Mouse (Mus musculus) ovary, postnatal 36 days (tissue): ENCODE results near the gene Hemk1.
A peak's percentile ranks its signal among the peaks of the same experiment; 100 is the strongest.

Experiments
- DNase-seq: peaks from one replicate; pipeline ENCODE4 v3.0.0; 2022; ENCODE audit warnings: low spot score, mixed read lengths

Gene Hemk1

DNA sequence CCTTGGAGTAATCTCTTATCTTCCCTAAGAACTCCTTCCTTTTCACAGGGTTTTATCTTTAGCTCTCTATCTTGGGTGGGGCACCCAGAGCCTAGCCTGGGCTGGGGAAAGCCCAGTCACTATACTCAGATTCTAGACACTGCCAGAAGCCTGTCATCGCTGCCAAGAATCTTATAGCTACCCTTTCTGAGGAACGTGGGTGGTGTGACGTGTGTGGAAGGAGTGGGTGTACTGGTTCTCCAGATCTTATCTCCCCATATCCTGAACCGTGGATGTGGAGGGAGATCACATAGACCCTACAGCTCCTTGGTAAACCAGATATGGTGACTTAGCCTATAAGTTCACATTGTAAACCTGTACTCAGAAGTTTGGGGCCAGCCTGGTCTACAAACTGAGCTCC, 42.5 kb downstream of the Hemk1 start:
- no peak for DNase-seq

- peak; percentile 81 for DNase-seq
Measured at GRCm38 (mm10) chr9:107294249-107294648, 43.9 kb downstream of the Hemk1 start.

- DNase-seq = peak; percentile 78
Measured at GRCm38 (mm10) chr9:107290897-107291296, 47.3 kb downstream of the Hemk1 start.

DNA sequence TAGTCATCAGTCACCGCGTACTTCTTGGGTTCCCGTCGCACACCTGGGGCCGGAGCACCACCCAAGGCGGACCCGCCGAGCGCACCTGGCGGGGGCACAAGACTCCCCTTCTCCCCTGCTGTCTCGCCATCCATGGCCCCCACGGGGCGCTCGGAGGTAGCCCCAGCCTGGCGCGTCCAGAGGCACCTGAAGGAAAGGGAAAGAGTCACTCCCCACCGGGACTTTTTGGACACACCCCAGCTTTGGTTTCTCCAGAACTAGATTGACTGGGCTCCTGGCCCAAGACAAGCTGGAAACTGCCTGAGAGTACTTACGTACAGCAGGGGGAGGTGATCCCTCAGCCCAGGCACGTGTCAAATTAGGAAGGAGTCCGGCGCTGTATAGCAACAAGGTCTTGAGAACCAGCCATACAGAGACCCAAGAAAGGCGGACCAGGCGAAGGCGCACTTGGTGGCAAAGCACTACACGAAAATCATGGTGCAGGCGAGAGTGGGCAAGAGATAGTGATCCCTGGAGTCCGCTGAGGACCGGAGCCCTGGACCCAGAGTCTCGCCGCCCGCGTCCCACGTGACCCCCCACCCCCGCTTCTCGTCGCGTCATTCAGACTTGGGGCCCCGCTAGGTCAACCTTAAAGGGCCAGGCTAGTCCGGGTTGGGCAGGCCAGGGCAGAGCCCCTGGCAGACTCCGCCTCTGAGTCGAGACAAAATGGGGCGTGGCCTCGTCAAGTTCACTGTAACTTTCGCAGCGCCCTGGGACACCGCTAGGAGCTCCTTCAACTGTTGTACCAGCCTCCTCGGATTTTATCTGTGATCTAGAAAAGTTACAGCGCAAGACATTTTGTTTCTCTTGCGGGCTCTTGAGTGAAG, 48.7 kb downstream of the Hemk1 start, which contains the start of gene Mapkapk3:
Gene Mapkapk3, minus strand, starts transcription at position 667 of the 866 bp plus-strand sequence.
- DNase-seq = peak; percentile 87

GRCm38 (mm10) chr9:107288711-107289110, 49.4 kb downstream of the Hemk1 start:
- no peak for DNase-seq

DNA sequence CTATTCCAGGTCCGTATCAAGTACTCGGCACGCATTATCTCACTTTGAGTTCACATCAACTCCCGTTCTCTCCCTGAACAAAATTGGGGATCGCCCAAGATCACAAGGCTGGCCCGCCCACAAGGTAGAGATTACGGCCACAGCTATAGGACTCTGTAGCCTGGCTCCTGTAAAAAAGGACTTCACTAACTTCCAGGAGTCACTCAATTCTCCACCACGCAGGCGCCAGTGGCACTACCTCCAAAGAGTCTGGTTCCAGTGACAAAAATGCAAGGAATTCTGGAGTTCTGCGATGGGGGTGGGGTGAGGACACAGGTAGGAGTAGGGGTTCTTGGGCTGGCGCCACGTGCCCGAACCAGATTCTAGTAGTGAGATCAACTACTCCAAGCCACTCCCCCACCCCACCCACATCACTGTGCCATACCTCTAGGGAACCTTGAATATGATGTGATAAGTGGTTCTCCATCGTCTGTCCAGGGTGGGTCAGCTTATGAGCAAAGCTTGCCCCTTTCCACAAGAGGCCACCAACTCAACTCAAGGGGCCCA, 50.0 kb downstream of the Hemk1 start:
- DNase-seq = no peak

- DNase-seq = no peak
Measured at GRCm38 (mm10) chr9:107287294-107287693, 50.9 kb downstream of the Hemk1 start.

DNA sequence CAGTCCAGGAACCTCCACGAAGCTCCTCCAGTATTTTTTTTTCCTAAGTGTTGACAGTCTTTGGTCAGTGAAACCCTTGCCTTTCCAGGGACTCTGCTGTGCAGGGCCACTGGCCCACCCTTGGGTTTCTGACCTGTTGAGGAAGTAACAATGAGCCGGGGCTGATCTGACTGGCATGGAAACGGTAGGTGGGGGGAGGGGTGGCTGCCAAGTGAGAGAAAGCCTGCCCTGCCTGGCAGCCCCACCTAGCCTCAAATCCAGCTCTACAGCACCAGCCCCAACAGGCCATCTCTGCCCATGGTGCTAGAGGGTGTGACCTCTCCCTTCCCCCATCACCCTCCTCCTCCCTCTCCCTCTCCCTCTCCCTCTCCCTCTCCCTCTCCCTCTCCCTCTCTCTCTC, 53.1 kb downstream of the Hemk1 start:
- DNase-seq = no peak

DNA sequence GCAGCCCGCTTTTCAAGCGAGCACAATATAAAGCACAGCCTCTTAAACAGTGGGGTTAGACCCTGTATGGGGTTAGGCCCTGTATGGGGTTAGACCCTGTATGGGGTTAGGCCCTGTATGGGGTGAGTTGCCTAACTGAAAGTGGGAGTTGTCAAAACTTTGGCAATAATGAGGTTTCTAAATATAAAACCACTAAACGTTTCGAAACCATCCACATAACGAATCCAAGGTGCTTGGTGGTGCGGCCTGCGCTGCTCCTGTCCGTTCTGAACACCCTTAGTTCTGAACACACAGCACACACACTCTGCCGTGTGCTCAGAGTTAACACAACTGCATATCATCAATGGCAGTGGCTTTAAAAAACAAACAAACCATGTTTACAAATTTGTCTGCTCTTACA, 55.2 kb downstream of the Hemk1 start:
- DNase-seq = no peak

DNA sequence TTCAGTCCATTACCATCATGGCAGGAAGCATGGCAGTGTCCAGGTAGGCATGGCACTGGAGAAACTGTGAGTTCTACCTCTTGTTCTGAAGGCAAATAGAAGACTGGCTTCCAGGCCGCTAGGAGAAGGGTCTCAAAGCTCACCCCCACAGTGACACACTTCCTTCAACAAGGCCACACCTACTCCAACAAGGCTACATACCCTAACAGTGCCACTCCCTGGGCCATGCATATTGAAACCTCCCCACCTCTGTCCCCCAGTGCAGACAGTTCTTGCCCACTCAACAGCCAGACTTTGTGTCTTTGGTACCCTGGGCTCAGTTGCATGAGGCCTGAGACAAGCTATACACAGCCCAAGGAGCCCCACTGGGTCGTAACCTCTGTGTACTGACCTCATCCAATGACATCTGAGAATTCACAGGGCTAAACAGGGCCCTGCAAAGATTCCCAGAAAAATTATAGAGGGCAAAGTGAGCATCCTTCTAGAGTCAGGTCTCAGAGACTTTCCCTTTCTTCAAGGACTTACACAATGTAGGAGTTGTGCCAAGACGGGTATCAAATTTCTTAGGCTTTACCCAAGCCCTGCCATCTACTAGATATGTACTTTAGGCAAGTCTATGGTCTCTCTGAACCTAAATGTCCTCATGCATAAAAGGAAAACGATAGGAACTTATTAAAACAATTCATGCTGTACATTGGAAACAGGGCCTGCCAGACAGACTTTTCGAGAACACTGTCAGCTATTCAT, 56.7 kb downstream of the Hemk1 start:
- no peak for DNase-seq

DNA sequence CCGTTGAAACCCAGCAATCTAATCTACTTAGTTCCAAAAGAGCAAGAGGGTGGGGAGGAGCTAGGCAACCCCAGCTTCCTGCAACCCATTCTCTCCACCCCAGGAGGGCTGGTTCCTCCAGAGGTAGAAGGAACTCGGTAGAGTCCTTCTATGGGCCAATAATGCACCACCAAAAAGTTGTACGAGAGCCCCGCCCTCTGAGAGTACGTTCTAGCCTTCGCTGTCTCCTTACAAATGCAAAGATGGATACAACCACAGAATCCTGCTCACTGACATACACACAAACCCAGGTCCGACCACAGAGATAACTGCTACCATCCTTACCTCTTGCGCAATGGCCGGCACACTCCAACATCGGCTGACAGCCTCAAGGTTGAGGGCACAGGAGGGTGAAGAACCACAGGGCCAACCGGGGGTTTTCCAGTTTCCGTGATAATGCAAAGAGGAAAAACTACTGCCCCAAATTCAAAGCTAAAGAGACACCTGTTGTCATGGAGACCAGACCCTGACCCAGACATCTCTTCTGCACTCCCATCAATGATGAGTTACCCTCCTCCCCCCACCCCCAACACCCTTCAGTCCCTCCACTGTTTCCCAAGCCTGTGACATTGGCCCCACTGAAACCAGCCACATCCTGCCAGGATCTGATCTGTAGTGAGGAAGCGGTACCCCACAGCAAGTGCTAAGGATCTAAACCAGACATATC, 57.7 kb downstream of the Hemk1 start:
- DNase-seq = no peak

- DNase-seq = no peak
Measured at GRCm38 (mm10) chr9:107279378-107280321, 58.5 kb downstream of the Hemk1 start.

DNA sequence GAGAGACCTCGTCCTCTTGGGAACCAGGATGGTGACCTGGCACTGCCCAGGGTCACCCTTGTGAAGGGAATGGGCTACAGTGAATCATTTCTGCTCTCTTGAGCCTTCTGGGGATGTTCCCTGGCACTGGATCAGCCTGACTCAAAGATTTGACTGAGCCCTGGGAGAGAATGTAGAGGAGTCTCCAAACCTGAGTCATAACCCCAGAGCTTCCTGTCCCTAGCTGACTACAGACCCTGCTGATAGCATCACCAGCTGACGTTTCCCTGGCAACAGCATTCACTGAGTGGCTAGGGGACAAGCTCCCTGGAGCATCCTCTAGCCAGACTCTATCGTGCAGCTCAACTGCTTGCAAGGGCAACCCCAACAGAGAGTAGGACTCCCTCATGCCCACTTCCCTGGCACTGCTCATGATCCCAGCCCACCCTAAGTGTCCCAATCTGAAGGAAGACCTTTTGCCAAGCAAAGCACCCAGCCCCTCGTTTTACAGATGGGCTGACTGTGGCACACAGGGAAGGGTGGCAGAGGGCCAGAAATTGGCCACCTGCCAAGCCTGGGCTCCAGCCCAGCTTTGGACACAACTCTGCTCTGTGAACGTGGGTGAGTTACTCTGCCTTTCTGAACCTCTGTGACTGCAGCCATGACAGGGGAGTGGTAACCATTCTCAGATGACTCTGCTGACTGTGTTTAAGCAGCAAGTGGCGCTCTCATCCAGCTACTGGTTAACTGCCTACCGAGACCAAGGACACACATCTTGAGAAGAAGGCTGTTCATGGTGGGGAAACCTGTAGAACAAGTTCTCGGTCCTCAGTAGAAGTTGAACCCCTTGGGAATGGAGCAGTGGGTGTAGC, 59.4 kb downstream of the Hemk1 start:
- no peak for DNase-seq

DNA sequence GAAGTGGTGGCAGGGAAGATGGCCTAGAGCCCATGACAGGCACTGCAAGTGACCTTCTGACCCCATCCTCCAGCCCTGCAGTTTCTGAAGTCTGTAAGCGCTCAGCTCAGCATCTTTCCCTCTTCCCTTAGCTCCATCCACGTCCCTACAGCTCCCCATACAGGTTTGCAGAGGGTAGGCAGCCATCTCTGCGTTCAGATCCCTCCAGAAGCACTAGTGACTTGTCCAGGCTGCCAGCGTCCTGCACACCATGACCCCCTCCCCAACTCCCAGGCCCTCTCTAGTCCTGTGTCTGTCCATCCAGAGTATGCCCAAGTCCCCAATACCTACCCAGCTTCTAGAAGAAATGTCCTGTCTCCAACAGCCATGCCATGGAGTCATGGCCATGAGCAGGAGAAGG, 60.0 kb downstream of the Hemk1 start:
- DNase-seq = no peak

DNA sequence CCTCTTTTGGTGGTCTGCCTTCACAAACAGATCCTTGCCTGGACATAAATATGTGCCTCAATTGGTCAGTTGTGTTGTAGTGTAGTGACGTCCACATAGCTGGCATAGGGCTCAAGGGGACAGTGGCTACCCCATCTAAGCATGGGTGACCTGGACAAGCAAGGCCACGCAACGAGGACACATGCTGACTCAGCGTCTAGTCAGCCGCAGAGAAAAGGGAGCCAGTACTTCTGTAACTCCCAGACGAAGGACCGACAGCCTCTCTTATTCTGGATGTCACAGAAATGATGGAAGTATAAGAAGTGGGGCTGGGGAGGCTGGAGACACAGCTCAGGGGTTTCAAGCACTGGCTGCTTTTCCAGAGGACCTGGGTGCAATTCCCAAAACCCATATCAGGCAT, 60.5 kb downstream of the Hemk1 start:
- DNase-seq = no peak
